Mouse (Mus musculus) spleen, embryonic (tissue): ENCODE data around the gene A430078G23Rik.
"Not testable (repeated sequence)": the region's sequence is repeated elsewhere in the genome, so short reads cannot be mapped to it uniquely, and the experiment has no call there.

ENCODE experiments used
- CTCF ChIA-PET: fragments of 350-600 bp; sonication (Branson Sonifier 250); formaldehyde crosslinking; loops from one replicate; lab custom pipeline; 2022; lab: Charles Lee

Gene A430078G23Rik

DNA sequence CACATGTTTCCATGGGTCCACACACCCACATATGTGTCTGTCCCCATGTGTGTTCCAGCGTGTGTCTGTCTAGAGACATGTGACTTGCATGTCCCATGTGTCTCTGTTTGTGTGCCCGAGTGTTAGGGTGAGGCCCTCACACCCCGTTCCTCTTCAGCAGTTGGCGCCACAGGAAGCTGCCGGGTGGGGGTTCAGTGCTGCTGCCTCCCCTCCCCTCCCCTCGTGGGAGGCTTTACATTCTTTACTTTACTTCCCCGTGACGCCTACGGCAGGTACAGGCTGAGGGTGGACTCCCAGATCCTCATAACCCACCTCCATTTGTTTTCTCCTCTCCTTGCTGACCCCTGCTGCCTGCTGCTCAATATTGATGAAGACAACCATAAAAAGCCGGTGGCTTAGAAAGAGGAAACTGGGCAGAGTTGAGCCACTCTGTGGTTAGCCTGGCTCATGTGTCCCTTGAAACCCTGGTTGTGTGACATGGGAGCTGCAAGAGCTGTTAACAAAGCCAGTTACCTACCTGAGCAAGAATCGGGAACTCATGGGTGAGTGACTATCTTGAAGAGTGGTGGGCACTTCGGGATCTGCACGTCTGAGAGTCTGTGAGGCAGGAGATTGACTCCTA lies at the start of gene A430078G23Rik:
Gene A430078G23Rik, plus strand, starts transcription at position 227 of the 622 bp plus-strand sequence.
- CTCF ChIA-PET = no interaction called here

DNA sequence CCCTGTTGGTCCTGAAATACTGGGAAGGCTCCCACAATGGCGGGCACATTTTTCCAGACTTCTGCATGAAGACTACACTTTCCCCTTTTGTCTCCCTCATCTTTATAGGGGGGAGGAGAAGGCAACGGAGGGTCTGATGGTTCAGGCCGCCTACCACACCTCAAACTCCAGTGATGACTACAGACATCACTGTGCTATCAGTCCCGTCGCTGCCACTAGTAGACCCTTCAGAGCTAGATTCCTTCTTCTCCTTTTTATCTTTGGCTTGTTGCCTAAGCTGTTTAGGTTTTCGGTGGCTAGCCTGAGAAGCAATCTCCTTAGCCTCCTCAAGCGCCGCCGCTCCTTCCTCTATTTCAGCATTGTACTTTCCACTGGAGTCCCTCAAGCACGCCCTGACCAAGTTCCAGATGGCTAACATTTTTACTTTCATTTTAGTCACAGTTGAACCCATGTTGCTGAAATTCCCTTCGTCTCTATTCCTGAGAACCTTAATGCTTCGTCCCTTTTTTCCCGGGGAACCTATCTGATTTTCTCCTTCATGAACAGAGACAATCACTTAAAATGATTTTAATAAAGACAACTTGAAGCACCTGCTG lies 44.9 kb upstream of the A430078G23Rik start:
- CTCF ChIA-PET = not testable (repeated sequence)

DNA sequence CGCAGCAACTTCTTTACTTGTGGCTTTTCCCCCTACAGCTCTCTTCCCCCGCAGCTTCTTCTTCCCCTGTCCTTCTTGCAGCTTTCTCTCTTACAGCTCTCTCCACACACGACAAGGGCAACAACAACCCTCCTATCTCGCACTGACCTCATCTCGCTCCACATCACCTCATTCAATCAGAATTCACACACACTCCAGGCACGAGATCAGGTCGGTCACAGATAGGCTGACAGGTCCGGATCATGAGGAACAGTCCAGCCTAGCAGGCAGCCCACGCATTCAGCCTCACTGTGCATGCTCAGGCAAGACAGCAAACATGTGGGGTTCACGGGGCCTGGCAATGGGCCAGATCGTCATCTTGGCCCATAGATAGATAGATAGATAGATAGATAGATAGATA lies 43.6 kb upstream of the A430078G23Rik start:
- CTCF ChIA-PET = no interaction called here

DNA sequence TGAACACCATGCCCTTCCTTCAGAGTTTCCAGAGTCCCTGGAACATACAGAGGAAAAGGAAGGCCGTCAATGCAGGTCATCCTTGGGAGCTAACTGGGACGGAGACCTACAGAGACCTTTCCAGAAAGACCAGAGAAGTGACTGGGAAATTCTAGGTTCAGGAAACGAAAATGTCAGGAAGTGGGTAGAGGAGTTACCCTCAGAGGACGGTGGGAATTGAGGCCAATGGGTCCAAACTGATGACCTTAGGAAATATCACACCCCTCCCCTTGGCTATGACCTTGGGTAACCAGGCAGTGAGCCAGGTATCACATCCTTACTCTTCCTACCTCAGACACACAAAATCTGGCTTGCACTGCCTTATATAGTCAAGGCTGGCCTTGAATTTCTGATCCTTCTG lies 41.7 kb upstream of the A430078G23Rik start:
- CTCF ChIA-PET = no interaction called here

DNA sequence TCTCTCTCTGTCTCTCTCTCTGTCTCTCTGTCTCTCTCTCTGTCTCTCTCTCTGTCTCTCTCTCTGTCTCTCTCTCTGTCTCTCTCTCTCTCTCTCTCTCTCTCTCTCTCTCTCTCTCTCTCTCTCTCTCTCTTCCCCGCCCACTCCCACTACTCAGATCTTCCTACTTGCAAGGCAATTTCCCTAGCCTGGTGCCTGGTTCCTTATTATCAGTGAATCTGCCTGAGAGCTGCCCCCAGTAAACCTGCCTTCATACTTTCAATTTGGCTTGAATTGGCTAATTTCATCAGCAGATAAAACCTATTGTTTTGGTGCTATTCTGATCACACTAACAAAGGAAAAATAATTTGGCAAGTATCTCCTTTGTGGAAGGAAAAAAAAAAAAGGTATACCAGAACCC lies 39.8 kb upstream of the A430078G23Rik start:
- CTCF ChIA-PET = not testable (repeated sequence)

DNA sequence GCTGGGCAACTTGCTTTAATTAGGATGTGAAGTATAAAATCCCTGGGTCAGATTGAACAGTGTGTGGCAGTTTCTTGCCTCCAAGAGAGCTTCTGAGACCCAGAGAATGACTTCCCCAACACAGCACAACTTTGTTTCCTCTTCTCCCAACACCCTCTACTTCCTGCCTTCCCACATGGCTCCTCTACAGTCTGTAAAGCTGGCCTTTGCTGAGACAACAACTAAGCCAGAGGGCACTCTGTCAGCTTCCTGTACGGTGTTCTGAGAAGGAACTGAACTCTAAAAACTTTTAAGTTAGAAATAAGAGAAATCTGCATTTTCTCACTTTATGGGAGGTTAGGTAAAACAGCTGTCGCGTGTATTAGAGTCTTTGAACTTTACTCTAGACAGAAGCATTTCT lies 39.4 kb upstream of the A430078G23Rik start:
- CTCF ChIA-PET = no interaction called here

DNA sequence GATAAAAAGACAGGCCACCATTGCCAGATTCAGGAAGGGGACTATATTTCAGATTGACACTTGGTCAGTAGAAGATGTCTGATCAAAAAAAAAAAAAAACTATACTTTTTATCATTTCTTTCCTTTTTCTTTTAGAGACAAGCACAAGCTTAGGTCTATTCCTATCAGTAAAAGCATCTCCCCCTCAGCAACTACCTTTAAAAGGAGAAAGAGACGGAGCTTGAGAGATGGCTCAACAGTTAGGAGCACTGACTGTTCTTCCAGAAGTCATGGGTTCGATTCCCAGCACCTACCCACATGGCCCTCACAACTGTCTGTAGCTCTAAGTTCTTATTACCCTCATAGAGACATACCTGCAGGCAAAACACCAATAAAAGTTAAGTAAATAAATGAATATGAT lies 38.9 kb upstream of the A430078G23Rik start:
- CTCF ChIA-PET = interaction anchor here (0.7 kb wide), 1 partner anchor 22 kb away, joined by 5 read pairs; no protein-coding TSS in a partner anchor

DNA sequence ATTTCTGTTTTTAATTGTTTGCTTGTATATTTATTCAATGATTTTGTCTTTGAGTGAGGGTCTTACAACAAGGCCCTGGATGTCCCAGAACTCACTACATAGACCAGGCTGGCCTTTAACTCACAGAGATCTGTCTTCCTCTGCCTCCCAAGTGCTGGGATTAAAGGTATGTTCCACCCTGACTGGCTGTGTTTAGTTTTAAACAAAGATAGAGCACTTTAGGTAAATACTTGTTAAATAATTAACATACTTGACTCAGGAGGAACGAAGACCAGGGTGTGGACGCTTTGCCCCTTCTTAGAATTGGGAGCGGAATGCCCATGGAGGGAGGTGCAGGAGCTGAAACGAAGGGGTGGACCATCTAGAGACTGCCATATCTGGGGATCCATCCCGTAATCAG lies 36.6 kb upstream of the A430078G23Rik start:
- CTCF ChIA-PET = no interaction called here

DNA sequence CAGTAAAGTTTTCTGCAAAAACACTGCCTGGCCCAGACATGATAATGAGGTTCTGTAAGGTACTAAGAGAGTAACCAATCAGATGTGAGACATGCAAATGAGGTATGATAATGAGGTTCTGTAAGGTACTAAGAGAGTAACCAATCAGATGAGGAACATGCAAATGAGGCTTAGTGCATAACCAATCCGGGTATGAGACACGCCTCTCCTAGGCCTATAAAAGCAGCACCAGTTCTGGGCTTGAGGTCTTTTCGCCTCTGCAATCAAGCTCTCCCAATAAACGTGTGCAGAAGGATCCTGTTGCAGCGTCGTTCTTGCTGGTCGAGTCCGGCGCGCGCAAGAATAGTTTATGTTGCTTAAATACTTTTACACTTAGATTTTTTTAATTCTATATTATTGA lies 33.9 kb upstream of the A430078G23Rik start:
- CTCF ChIA-PET = not testable (repeated sequence)

DNA sequence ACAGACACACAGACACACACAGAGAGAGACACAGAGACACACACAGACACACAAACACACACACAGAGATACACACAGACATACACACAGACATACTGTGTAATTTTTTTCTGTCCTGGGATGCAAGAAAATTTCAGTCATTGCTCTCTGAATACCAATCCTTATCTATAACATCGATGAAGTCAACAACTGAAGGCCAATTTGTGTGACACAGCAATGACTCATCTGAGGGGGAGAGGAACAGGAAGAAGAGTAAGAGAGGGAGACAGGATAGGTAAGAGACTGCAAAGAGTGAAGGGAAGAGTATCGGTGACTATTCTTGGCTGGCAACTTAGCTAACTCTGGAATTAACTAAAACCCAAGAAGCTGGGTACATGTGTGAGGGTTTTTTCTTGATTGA lies 29.0 kb upstream of the A430078G23Rik start:
- CTCF ChIA-PET = interaction anchor here (0.6 kb wide), 1 partner anchor 201 kb away, joined by 3 read pairs; no protein-coding TSS in a partner anchor

DNA sequence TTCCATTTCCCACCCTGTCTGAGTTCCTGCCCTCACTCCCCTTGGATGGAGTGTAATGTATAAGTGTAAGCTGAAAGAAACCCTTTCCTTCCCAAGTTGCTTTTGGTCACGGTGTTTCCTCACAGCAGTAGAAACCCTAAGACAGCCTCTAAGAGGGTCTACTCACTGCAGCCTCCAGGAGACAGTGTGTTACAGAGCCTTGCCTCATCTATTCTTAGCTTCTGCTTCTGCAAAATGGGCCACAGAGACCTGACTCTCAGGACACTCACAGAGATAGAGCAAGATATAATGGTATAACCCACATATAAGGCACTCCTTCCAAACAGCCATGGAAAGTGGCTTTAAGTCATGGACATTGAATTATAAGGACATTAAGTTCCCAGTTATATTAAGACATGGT lies 26.2 kb upstream of the A430078G23Rik start:
- CTCF ChIA-PET = no interaction called here

DNA sequence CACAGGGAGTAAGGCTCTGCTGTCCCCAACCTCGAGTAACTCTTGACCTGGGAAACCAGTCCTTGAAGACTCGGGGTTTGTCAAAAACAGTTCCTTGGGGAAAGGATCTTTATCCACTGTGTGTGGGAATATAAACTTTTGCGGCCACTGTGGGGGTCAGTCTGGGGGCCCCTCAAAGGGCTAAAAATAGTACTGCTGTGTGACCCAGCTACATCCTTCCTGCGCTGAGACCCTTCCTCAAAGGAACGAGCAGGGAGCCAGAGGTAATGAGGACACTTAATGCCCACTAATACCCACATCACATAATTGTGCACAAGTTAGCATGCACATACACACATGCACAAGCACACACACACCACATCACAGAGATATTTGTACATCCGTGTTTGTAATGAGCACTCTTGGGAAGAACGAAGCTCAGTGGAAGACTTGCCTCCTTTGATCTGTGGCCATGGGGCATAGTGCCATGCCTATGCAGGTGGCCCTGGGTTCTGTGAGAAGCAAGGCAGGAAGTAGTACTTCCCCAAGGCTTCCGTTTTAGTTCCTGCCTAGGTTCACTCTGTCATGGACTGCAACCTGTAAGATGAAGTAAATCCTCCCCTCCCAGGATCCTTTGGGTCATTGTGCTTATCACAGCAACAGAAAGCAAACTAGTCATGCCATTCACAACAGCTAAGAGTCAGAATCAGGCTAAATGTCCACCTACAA lies 25.5 kb upstream of the A430078G23Rik start:
- CTCF ChIA-PET = interaction anchor here (1.6 kb wide), 1 partner anchor 9 kb away, joined by 4 read pairs; no protein-coding TSS in a partner anchor

DNA sequence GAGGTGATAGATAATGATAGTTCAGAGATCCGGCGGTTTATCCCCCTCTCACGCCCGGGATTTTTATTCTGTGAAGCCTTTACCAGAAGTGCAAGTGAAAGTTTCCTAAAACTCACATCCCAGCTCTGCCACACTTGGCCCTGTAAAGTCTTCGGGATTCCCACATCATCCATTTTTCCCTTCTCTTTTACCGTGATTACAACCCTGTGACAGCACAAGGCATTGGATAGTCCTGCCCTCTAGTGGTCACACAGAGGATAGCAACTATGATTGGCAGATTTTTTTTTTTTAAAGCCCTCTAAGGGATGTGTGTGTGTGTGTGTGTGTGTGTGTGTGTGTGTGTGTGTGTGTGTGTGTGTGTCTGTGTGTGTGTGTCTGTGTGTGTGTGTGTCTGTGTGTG lies 22.6 kb upstream of the A430078G23Rik start:
- CTCF ChIA-PET = interaction anchor here (1.1 kb wide), 1 partner anchor 51 kb away, joined by 3 read pairs; the partner anchor contains the start of gene Insr

DNA sequence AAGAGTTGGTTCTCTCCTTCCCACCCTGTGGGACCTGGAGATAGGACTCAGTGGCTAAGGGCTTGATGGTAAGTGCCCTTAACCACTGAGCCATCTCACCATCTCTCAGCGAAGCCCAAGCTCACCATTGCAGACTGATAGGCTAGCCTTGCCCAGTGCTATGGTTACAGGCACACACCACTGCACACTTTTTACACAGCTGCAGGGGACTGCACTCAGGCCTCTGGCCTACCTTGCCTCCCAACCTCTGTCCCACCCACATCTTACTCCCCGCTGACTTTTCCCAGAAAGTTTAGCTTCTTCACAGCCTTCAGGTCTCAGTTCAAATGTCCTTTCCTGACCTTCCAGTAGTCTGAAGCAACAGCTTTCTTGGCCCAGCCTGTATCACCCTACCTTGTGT lies 21.5 kb upstream of the A430078G23Rik start:
- CTCF ChIA-PET = no interaction called here

DNA sequence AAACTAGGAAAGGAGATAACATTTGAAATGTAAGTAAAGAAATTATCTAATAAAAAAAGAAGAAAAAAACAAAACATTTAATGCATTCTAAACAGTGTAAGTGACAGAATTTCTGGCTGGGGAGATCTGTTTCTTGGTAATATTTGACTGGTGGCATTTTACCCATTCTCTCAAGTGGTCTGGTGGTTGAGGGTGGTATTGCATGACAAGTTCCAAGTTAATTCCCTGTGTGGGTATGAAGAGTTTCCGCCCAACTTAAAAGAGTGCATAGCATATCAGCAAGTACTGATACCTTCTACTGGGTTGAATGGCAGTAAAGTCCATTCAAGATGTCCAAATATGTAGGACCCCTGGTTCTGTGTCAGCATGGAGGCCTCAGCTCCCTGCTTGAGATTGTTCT lies 17.3 kb upstream of the A430078G23Rik start:
- CTCF ChIA-PET = interaction anchor here (0.7 to 1.8 kb wide), 2 partner anchors 8 to 1368 kb away, joined by 4 to 7 read pairs; no protein-coding TSS in a partner anchor

DNA sequence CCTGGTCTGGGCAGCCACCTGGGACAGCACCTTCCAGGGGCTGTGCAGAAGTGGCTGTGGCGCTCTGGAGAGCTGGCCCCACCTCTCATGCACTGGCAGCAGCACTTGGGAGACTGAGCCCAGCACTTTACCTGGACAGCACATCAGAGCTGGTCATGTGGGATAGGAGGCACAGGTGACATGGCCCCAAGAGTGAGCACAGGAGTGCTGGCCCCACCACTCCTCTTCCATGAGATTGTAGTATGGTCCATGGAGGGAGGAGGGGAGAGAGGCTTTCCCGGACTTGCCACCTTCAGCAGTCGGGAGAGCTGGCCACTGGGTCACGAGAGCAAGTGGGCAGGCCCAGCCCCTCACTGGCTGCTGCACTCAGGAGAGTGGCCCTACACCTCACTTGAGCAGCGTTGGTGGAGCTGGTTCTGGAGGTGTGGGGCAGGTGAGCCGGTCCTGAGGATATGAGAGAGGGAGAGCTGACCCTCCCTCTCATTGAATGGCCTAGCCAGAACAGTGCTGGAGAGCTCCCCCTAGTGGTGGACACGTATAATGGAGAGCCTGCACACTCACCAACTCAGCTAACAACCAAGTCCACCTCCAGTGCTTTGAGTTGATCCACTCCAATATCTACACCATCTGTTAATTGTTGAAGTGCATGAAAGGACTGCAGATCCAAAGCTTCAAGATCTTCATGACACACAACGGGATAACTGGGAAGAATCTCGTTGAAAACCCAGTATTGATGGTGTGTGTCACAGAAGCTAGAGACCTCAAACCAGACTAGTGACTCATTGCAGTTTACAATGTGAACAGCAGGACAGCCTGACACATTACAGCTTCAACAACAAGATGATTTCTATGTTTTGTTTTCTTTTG lies 16.3 kb upstream of the A430078G23Rik start:
- CTCF ChIA-PET = interaction anchor here (0.6 to 1.8 kb wide), 8 partner anchors 9 to 467 kb away, joined by 3 to 5 read pairs (median 4); partner anchors contain the start of gene Arhgef18

DNA sequence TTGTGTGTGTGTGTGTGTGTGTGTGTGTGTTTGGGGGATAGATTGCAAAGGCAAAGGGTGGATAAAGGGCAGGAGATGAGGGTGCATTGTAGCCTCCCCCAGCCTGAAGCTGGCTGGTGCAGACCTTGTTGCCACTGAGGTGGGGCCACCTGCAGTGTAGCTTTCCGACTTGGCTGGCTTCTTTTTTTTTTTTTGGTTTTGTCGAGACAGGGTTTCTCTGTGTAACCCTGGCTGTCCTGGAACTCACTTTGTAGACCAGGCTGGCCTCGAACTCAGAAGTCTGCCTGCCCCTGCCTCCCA lies 15.7 kb upstream of the A430078G23Rik start:
- CTCF ChIA-PET = interaction anchor here (0.6 to 1.8 kb wide), 6 partner anchors 9 to 306 kb away, joined by 3 to 5 read pairs (median 4); partner anchors contain the start of gene Arhgef18

DNA sequence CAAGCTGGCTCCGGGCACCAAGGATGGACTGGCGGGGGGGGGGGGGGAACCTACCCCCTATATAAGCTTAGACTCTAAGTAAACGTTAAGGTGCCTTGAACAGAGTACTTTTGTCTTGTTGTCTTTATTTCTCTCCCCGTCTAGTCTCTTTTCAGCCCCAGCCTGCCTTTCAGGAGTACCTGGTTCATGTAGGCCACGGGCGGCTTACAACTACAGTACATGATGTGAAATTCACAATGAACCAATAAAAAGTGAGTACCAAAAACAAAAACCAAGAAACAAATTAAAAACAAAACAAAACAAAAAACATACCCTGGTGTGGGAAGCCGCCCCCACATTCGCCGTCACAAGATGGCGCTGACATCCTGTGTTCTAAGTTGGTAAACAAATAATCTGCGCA lies 15.2 kb upstream of the A430078G23Rik start:
- CTCF ChIA-PET = no interaction called here

DNA sequence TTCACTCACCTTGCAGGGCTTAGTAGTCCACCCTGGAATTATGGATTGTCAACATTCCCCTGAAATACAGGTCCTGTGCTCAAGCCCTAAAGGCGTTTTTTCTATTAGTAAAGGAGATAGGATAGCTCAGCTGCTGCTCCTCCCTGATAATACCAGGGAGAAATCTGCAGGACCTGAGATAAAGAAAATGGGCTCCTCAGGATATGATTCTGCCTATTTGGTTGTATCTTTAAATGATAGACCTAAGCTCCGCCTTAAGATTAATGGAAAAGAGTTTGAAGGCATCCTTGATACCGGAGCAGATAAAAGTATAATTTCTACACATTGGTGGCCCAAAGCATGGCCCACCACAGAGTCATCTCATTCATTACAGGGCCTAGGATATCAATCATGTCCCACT lies 12.5 kb upstream of the A430078G23Rik start:
- CTCF ChIA-PET = not testable (repeated sequence)

DNA sequence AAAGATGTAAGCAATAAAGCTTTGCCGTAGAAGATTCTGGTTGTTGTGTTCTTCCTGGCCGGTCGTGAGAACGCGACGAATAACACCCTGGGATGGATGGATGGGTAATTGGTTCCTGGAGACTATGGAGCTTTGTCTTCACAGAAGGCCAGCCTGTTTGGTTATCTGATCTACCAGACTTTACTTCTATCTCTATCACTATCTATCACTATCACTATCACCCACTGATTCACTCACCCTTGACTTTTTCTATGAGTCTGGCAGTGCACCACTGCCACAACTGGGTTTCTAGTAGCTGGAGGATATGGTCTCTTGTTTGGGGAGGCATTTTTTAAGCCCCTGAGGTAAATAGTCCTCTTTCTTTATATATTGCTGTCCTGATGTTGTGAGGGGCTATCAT lies 7.9 kb upstream of the A430078G23Rik start:
- CTCF ChIA-PET = no interaction called here

DNA sequence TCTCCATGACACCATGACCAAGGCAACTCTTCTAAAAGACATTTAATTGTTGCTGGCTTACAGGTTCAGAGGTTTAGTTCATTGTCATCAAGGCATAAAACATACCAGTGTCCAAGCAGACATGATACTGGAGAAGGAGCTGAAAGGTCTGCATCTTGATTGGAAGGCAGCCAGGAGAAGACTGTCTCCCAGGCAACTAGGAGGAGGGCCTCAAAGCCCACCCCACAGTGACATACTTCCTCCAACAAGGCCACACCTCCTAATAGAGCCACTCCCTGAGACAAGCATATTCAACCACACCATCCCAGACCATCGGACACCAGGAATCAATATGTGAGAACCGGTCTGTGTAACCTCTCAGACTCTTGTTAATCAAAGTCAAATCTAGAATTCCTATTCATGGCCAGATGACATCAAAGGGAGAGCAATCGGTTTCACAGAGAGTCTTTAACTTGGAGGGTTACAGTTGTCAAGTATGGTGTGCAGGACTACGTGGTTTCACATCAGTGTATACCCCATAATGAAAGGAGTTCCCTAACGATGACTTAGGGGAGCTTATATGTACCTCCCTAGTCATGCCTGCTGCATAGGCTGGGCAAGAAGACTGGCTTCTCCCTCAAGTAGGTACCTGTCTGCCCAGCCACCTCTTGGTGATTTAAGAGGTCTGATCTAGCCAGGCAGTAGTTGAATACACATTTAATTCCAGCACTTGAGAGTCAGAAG lies 6.4 kb upstream of the A430078G23Rik start:
- CTCF ChIA-PET = interaction anchor here (1.1 kb wide), 1 partner anchor 41 kb away, joined by 3 read pairs; no protein-coding TSS in a partner anchor
